Mouse (Mus musculus): ENCODE results near the gene Gm28539. TPM values are rescaled to one million over a fixed set of nuclear protein-coding genes. Genes with fewer than 3 reads are reported as not detected.

Gene Gm28539
- total and polyA plus RNA-seq, 2 experiments, result 2.1 TPM; not detected in 1

DNA sequence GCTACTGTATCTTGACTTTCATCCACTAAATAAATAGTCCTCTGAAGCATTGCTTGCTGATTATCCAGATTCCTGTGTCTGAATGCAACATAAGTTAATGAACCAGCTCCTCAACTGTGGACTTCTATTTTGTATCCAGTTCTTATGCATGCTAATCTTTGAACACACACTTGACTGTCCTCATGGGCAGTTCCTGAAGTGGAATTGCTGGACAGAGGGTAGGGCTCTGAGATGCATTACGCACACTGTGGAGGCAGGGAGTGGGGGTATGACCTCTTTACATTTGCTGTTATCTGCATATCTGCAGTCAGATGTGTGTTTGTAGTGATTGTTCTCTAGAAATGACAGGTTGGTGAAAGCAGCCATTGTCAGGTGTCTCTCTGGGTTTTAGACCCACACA lies 91.6 kb downstream of the Gm28539 start:
- H3K79me2 ChIP-seq (ENCODE audit: control insufficient read depth, insufficient read depth, low read length), result no peaks in the 10 kb centered on the region; the same call in 1 of the 2 replicates
- no peak overlapping the region for H3K9ac ChIP-seq (ENCODE audit: low read depth, low read length)
- 100% methylated on average over 1 of the region's 1 CpGs for WGBS
- no peak overlapping the region for H3K27ac ChIP-seq (replicated peaks; ENCODE audit: insufficient read depth, low read depth, low read length)
- peaks cover 60% of the 10 kb centered on the region for H3K36me3 ChIP-seq (ENCODE audit: control insufficient read depth, insufficient read depth, low read length)
- no peak overlapping the region for H3K4me3 ChIP-seq (ENCODE audit: insufficient read depth, low read depth, low read length)
- H3K27me3 ChIP-seq (ENCODE audit: control insufficient read depth, insufficient read depth, low read length), result no peaks in the 10 kb centered on the region
- no peak for TF ChIP-seq CTCF (IDR thresholded peaks at IDR 0.05; ENCODE audit: low read depth, low read length)
- no peak for TF ChIP-seq POLR2A (IDR thresholded peaks at IDR 0.05; ENCODE audit: extremely low read depth, insufficient read depth, low read length)
- no peak for DNase-seq (ENCODE audit: extremely low read depth, low read depth, low spot score)
- H3K4me1 ChIP-seq (ENCODE audit: control insufficient read depth, insufficient read depth, low read length), result no peaks in the 10 kb centered on the region

- 83% methylated on average over 5 of the region's 5 CpGs for WGBS
- no peak overlapping the region for H3K4me3 ChIP-seq (ENCODE audit: insufficient read depth, low read depth, low read length)
- TF ChIP-seq CTCF (IDR thresholded peaks at IDR 0.05; ENCODE audit: low read depth, low read length), result no peak
- TF ChIP-seq POLR2A (IDR thresholded peaks at IDR 0.05; ENCODE audit: extremely low read depth, insufficient read depth, low read length), result no peak
- H3K27ac ChIP-seq (replicated peaks; ENCODE audit: insufficient read depth, low read depth, low read length), result no peak overlapping the region
- no peaks in the 10 kb centered on the region for H3K79me2 ChIP-seq (ENCODE audit: control insufficient read depth, insufficient read depth, low read length)
- H3K36me3 ChIP-seq (ENCODE audit: control insufficient read depth, insufficient read depth, low read length), result peaks cover 50% of the 10 kb centered on the region
- H3K9ac ChIP-seq (ENCODE audit: low read depth, low read length), result no peak overlapping the region
- no peaks in the 10 kb centered on the region for H3K4me1 ChIP-seq (ENCODE audit: control insufficient read depth, insufficient read depth, low read length)
- DNase-seq (ENCODE audit: extremely low read depth, low read depth, low spot score), result no peak
- no peaks in the 10 kb centered on the region for H3K27me3 ChIP-seq (ENCODE audit: control insufficient read depth, insufficient read depth, low read length)
These were observed 102.1 kb downstream of the Gm28539 start for GRCm38 (mm10) chr16:18938321-18939082.

DNA sequence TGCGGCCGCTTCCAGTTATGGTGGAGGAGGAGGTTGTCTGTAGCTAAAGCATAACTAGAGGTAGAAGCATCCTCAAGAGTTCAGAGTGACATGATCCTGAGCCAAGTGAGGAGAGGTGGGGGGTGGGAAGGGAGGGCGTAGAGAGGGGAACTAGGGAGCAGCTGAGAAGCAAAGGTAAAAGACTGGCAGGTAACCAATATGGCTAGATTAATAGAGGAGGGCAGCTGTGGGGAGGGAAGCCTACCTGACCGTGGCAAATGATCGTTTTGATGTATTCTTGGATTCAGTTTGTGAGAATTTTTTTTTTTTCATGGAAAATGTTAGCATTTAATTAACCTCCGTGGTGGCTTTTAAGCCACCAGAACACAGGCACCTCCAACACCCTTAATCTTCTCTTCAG lies 107.5 kb downstream of the Gm28539 start:
- peaks cover 48% of the 10 kb centered on the region for H3K36me3 ChIP-seq (ENCODE audit: control insufficient read depth, insufficient read depth, low read length)
- H3K9ac ChIP-seq (ENCODE audit: low read depth, low read length), result no peak overlapping the region
- no peaks in the 10 kb centered on the region for H3K27me3 ChIP-seq (ENCODE audit: control insufficient read depth, insufficient read depth, low read length)
- no peaks in the 10 kb centered on the region for H3K79me2 ChIP-seq (ENCODE audit: control insufficient read depth, insufficient read depth, low read length)
- TF ChIP-seq CTCF (IDR thresholded peaks at IDR 0.05; ENCODE audit: low read depth, low read length) (no peak), POLR2A (IDR thresholded peaks at IDR 0.05; ENCODE audit: extremely low read depth, insufficient read depth, low read length) (no peak)
- 97% methylated on average over 6 of the region's 6 CpGs for WGBS
- H3K4me1 ChIP-seq (ENCODE audit: control insufficient read depth, insufficient read depth, low read length), result no peaks in the 10 kb centered on the region
- H3K27ac ChIP-seq (replicated peaks; ENCODE audit: insufficient read depth, low read depth, low read length), result no peak overlapping the region
- H3K4me3 ChIP-seq (ENCODE audit: insufficient read depth, low read depth, low read length), result no peak overlapping the region
- DNase-seq (ENCODE audit: extremely low read depth, low read depth, low spot score), result no peak

DNA sequence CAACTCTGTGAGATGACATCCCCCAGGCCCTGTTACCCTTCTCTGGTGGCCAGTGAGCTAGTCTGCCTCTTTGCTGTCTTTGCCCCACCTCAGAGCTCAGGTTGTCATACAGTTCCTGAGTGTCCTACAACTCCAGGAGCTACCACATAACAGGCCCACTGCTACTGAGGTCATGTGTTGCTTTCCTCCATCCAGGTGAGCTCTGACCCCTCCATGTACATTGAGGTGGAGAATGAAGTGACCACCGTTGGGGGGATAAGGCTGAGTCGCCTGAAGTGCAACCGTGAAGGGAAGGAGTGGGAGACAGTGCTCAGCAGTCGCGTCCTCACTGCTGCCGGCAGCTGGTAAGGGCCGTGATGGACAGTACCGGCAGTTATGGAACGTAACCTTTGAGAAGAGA lies 112.6 kb downstream of the Gm28539 start:
- H3K9ac ChIP-seq (ENCODE audit: low read depth, low read length), result no peak overlapping the region
- no peaks in the 10 kb centered on the region for H3K4me1 ChIP-seq (ENCODE audit: control insufficient read depth, insufficient read depth, low read length)
- TF ChIP-seq CTCF (IDR thresholded peaks at IDR 0.05; ENCODE audit: low read depth, low read length) (no peak), POLR2A (IDR thresholded peaks at IDR 0.05; ENCODE audit: extremely low read depth, insufficient read depth, low read length) (no peak)
- H3K36me3 ChIP-seq (ENCODE audit: control insufficient read depth, insufficient read depth, low read length), result peaks cover 56% of the 10 kb centered on the region
- H3K27ac ChIP-seq (replicated peaks; ENCODE audit: insufficient read depth, low read depth, low read length), result no peak overlapping the region
- no peak for DNase-seq (ENCODE audit: extremely low read depth, low read depth, low spot score)
- WGBS, result 98% methylated on average over 9 of the region's 9 CpGs
- no peaks in the 10 kb centered on the region for H3K27me3 ChIP-seq (ENCODE audit: control insufficient read depth, insufficient read depth, low read length)
- no peaks in the 10 kb centered on the region for H3K79me2 ChIP-seq (ENCODE audit: control insufficient read depth, insufficient read depth, low read length)
- H3K4me3 ChIP-seq (ENCODE audit: insufficient read depth, low read depth, low read length), result no peak overlapping the region

- TF ChIP-seq POLR2A (IDR thresholded peaks at IDR 0.05; ENCODE audit: extremely low read depth, insufficient read depth, low read length) (no peak), CTCF (IDR thresholded peaks at IDR 0.05; ENCODE audit: low read depth, low read length) (no peak)
- no peak overlapping the region for H3K27ac ChIP-seq (replicated peaks; ENCODE audit: insufficient read depth, low read depth, low read length)
- H3K4me1 ChIP-seq (ENCODE audit: control insufficient read depth, insufficient read depth, low read length), result no peaks in the 10 kb centered on the region
- peaks cover 61% of the 10 kb centered on the region for H3K36me3 ChIP-seq (ENCODE audit: control insufficient read depth, insufficient read depth, low read length)
- no peaks in the 10 kb centered on the region for H3K27me3 ChIP-seq (ENCODE audit: control insufficient read depth, insufficient read depth, low read length)
- no peak overlapping the region for H3K9ac ChIP-seq (ENCODE audit: low read depth, low read length)
- no peaks in the 10 kb centered on the region for H3K79me2 ChIP-seq (ENCODE audit: control insufficient read depth, insufficient read depth, low read length)
- 96% methylated on average over 2 of the region's 2 CpGs for WGBS
- no peak for DNase-seq (ENCODE audit: extremely low read depth, low read depth, low spot score)
- H3K4me3 ChIP-seq (ENCODE audit: insufficient read depth, low read depth, low read length), result no peak overlapping the region
These were observed 114.0 kb downstream of the Gm28539 start for GRCm38 (mm10) chr16:18950351-18950750.

- DNase-seq (ENCODE audit: extremely low read depth, low read depth, low spot score), result no peak
- Histone ChIP-seq H3K4me1 (ENCODE audit: control insufficient read depth, insufficient read depth, low read length) (no peaks in the 10 kb centered on the region), H3K27me3 (ENCODE audit: control insufficient read depth, insufficient read depth, low read length) (no peaks in the 10 kb centered on the region), H3K79me2 (ENCODE audit: control insufficient read depth, insufficient read depth, low read length) (no peaks in the 10 kb centered on the region; the same call in 1 of the 2 replicates), H3K36me3 (ENCODE audit: control insufficient read depth, insufficient read depth, low read length) (peaks cover 60% of the 10 kb centered on the region), H3K27ac (replicated peaks; ENCODE audit: insufficient read depth, low read depth, low read length) (no peak overlapping the region), H3K4me3 (ENCODE audit: insufficient read depth, low read depth, low read length) (no peak overlapping the region), H3K9ac (ENCODE audit: low read depth, low read length) (no peak overlapping the region)
- TF ChIP-seq CTCF (IDR thresholded peaks at IDR 0.05; ENCODE audit: low read depth, low read length), result no peak
- no peak for TF ChIP-seq POLR2A (IDR thresholded peaks at IDR 0.05; ENCODE audit: extremely low read depth, insufficient read depth, low read length)
These were observed 116.4 kb downstream of the Gm28539 start for GRCm38 (mm10) chr16:18952813-18953212.

Measured in liver, adult 2 months (tissue).